Mouse (Mus musculus) heart, embryonic 16.5 days (tissue): Measurements from ENCODE around the gene Samd8. TPM values are rescaled to one million over a fixed set of nuclear protein-coding genes. Genes with fewer than 3 reads are reported as not detected.
A peak's percentile ranks its signal among the peaks of the same experiment; 100 is the strongest.

Source experiments
- ATAC-seq: fragments of 200-750 bp; cut with Nextera tagmentation; replicated peaks from 2 replicates; pipeline ENCODE4 v1.8.0; 2017; ENCODE audit warnings: moderate number of reproducible peaks; ENCODE audit not compliant: insufficient read depth, low FRiP score; ENCODE audit errors: extremely low read depth
- H3K27ac ChIP-seq: fragments of 300-500 bp; sonication (generic); 2 replicates; pipeline ENCODE4 v1.5.1; 2014; ENCODE audit warnings: mild to moderate bottlenecking, low read length, control low read depth, moderate library complexity
- H3K27me3 ChIP-seq: fragments of 300-500 bp; sonication (generic); 2 replicates; pipeline ENCODE4 v1.6.1; 2014; ENCODE audit warnings: low read length, mixed read lengths; ENCODE audit not compliant: control insufficient read depth, insufficient read depth
- H3K36me3 ChIP-seq: fragments of 300-500 bp; sonication (generic); 2 replicates; pipeline ENCODE4 v1.6.1; 2014; ENCODE audit not compliant: control insufficient read depth, insufficient read depth
- H3K4me1 ChIP-seq: fragments of 300-500 bp; sonication (generic); 2 replicates; pipeline ENCODE4 v1.6.1; 2014; ENCODE audit warnings: low read length, mixed read lengths; ENCODE audit not compliant: control insufficient read depth, insufficient read depth
- H3K4me2 ChIP-seq: fragments of 300-500 bp; sonication (generic); 2 replicates; pipeline ENCODE4 v1.6.1; 2014; ENCODE audit warnings: low read depth, mild to moderate bottlenecking, control low read depth, low read length
- H3K4me3 ChIP-seq: fragments of 300-500 bp; sonication (generic); 2 replicates; pipeline ENCODE4 v1.5.1; 2014; ENCODE audit warnings: mild to moderate bottlenecking, control low read depth, low read length
- H3K9ac ChIP-seq: fragments of 300-500 bp; sonication (generic); 2 replicates; pipeline ENCODE4 v1.6.1; 2014; ENCODE audit warnings: low read length, control low read depth
- H3K9me3 ChIP-seq: fragments of 300-500 bp; sonication (generic); replicated peaks from 2 replicates; pipeline ENCODE4 v1.6.1; 2016; ENCODE audit warnings: low read length; ENCODE audit not compliant: control insufficient read depth
- WGBS: fragments of 180-500 bp; shearing (Covaris S2); extraction: QIAGEN DNeasy Blood & Tissue Kit; methylation state at CpG from one replicate; pipeline ENCODE4 v1.1.7; 2014; 5-methylcytosine and 5-hydroxymethylcytosine counted together
- polyA plus RNA-seq: library from polyadenylated mRNA; unstranded; fragments of >200 nt; fragmentation: Nextera tagmentation; extraction: Ambion mirVana; gene quantifications from 2 replicates; pipeline ENCODE4 v1.2.1, GENCODE M21; 2015

Samd8 gene
- 8.0 and 9.1 TPM in 2 replicates for polyA plus RNA-seq

DNA sequence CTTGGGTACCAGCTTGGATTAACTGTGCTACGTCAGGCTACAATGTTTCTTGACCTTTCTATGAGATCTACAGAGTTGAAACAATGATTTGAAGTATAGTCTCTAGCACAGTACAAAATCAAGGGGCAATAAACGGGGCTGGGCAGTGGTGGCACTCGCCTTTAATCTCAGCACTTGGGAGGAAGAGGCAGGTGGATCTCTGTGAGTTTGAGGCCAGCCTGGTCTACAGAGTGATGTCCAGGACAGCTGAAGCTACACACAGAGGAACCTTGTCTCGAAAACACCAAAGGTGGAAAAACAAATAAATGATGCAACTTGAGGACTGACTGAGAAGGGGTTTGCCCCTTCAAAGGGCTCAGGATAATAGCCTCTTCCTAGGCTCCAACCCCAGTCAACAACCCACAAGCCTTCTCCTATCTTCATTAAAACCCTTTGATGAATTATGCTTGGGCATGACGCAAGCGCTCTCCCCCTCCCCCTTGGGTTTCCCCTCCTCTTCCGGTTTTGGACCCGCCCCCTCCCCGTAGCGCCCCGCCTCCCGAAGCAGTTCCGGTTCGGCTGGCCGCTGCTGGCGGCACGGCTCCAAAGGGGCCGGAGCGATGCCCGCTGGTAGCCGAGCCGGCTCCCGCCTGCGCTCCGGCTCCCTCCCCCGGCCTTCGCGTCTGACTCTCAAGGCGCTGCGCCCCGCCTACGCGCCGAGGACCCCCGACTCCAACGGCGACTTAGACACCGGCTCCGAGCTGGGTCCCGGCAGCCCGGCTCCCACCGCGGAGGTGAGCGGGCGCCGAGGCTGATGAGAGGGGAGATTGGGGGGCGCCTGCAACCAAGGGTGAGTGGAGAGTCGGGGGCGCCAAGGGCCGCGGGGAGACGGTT is at the start of gene Samd8:
Samd8 (plus strand) TSS at position 524 of the 873 bp plus-strand sequence.
- Histone ChIP-seq H3K4me2 (peak within 1 kb of the TSS; percentile 72), H3K9me3 (no peaks in the 10 kb centered on the region), H3K4me1 (peaks cover 10% of the 10 kb centered on the region), H3K36me3 (no peaks in the 10 kb centered on the region), H3K27me3 (no peaks in the 10 kb centered on the region), H3K4me3 (peak within 1 kb of the TSS; percentile 87), H3K27ac (peak within 1 kb of the TSS; percentile 84), H3K9ac (peak within 1 kb of the TSS; percentile 89)
- ATAC-seq = peak; percentile 88
- 6% methylated on average over 52 of the region's 52 CpGs for whole genome bisulfite sequencing

- ATAC-seq = no peak
- no peaks in the 10 kb centered on the region for H3K27me3 ChIP-seq
- H3K36me3 ChIP-seq = no peaks in the 10 kb centered on the region
- H3K9ac ChIP-seq = no peak overlapping the region
- WGBS = 68% methylated on average over 8 of the region's 8 CpGs
- peak overlapping the region; percentile 30; the same call in 1 of the 2 replicates for H3K27ac ChIP-seq
- H3K9me3 ChIP-seq = no peaks in the 10 kb centered on the region
- H3K4me2 ChIP-seq = no peak overlapping the region
- peaks cover 24% of the 10 kb centered on the region for H3K4me1 ChIP-seq
- no peak overlapping the region for H3K4me3 ChIP-seq
These were observed 47.6 kb upstream of the Samd8 start for GRCm38 (mm10) chr14:21702691-21703090.

GRCm38 (mm10) chr14:21703255-21703654 is 47.1 kb upstream of the Samd8 start:
- peak overlapping the region; percentile 37 for H3K27ac ChIP-seq
- H3K36me3 ChIP-seq = no peaks in the 10 kb centered on the region
- H3K4me2 ChIP-seq = no peak overlapping the region
- no peaks in the 10 kb centered on the region for H3K9me3 ChIP-seq
- peaks cover 24% of the 10 kb centered on the region for H3K4me1 ChIP-seq
- ATAC-seq = peak; percentile 79
- no peak overlapping the region for H3K9ac ChIP-seq
- H3K4me3 ChIP-seq = no peak overlapping the region
- no peaks in the 10 kb centered on the region for H3K27me3 ChIP-seq
- 17% methylated on average over 5 of the region's 5 CpGs for WGBS

- peaks cover 31% of the 10 kb centered on the region for H3K4me1 ChIP-seq
- 79% methylated on average over 2 of the region's 2 CpGs for WGBS
- no peaks in the 10 kb centered on the region for H3K36me3 ChIP-seq
- no peak overlapping the region for H3K4me2 ChIP-seq
- no peaks in the 10 kb centered on the region for H3K27me3 ChIP-seq
- no peak overlapping the region for H3K27ac ChIP-seq
- H3K4me3 ChIP-seq = no peak overlapping the region
- no peak overlapping the region for H3K9ac ChIP-seq
- no peak for ATAC-seq
- no peaks in the 10 kb centered on the region for H3K9me3 ChIP-seq
These were observed 44.9 kb upstream of the Samd8 start for GRCm38 (mm10) chr14:21705462-21705861.

DNA sequence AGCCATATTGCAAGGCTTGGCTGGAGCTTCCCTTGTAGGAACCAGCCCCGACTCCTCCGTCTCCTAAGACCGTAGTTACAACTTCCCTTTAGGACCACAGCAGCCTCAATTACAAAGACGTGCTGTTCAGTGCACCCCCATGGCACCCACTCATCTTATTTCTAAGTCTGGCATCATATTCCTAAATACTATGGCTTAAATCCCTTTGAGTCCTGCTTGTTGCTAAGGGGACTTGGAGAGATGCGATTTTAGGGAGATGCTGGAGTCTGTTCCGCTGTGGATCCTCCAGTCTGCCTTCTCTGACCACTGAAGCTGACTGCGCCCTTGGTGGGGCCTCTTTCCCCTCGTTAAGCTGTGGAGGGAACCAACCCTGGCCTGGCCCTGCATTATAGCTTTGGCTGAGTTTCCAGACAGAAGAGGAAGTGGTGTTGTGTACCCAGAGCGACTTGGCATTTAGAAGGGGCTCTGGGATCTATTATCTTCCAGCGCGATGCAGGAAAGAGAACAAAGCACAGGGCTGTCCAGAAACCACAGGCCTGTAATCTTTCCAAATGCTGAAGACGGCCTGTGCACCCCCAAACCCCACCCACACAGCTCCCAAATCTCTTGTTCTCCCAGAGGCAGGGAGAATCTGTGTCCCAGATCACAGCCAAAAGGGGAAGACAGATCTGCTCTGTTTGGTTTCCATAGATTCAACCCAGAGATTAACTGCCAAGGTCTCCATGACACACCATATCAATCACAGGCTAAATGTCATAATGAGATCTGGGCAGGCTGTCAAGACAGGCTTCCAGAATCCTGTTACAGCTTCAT is 43.4 kb upstream of the Samd8 start:
- Histone ChIP-seq H3K9me3 (no peaks in the 10 kb centered on the region), H3K27me3 (no peaks in the 10 kb centered on the region), H3K27ac (peak overlapping the region; percentile 68), H3K9ac (no peak overlapping the region), H3K4me1 (peaks cover 31% of the 10 kb centered on the region), H3K4me3 (no peak overlapping the region), H3K4me2 (no peak overlapping the region), H3K36me3 (no peaks in the 10 kb centered on the region)
- WGBS = 43% methylated on average over 12 of the region's 12 CpGs
- peak; percentile 47 for ATAC-seq

- H3K4me2 ChIP-seq = no peak overlapping the region
- no peak overlapping the region for H3K4me3 ChIP-seq
- no peaks in the 10 kb centered on the region for H3K27me3 ChIP-seq
- H3K9ac ChIP-seq = no peak overlapping the region
- no peaks in the 10 kb centered on the region for H3K36me3 ChIP-seq
- H3K4me1 ChIP-seq = peaks cover 17% of the 10 kb centered on the region
- 54% methylated on average over 2 of the region's 2 CpGs for WGBS
- no peak for ATAC-seq
- H3K27ac ChIP-seq = 0 out of 2 replicates have a peak overlapping the region, but pooled peaks have one; percentile 7
- H3K9me3 ChIP-seq = no peaks in the 10 kb centered on the region
These were observed 40.8 kb upstream of the Samd8 start for GRCm38 (mm10) chr14:21709545-21709944.

DNA sequence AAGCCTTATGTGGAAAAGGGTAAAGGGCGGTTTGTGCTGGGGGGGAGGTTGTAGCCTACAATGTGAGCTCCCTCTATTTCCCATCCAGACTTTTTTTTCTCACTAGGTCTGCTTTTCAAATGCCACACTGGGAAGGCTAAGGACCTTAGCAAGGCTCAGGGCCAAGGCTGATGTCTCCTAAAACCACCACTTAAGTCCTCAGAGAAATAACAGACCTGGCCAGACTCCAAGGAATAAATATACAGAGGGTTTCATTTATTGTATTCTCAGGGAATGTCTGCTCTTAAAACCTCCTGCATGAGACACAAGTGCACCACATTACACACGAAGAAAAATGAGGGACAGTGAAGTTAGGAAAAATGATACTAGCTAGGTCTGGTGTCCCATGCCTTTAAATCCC is 39.1 kb upstream of the Samd8 start:
- peaks cover 17% of the 10 kb centered on the region for H3K4me1 ChIP-seq
- no peak overlapping the region for H3K9ac ChIP-seq
- no peaks in the 10 kb centered on the region for H3K27me3 ChIP-seq
- no peaks in the 10 kb centered on the region for H3K9me3 ChIP-seq
- no peaks in the 10 kb centered on the region for H3K36me3 ChIP-seq
- 69% methylated on average over 2 of the region's 2 CpGs for WGBS
- no peak overlapping the region for H3K27ac ChIP-seq
- no peak for ATAC-seq
- H3K4me2 ChIP-seq = no peak overlapping the region
- no peak overlapping the region for H3K4me3 ChIP-seq

DNA sequence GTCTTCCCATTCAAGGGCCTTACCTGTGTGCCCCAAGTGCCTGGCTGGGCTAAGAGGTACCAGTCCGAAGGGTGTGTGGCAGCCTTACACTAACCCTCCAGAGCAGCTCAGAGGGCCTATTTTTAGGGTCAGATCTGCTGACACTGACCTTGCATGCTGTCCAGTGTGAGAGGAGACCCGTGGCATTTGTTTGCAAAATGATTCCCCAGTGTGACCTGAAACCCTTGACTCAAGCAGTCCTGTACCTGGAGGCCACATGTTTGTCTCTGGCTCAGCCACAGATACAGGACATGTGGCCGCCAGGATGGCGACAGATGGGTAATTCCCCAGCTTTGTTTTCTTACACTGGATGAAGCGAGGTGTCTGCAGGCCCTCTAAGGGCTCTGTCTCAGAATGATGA is 35.8 kb upstream of the Samd8 start, which contains the start of gene Dupd1:
Dupd1 (minus strand) TSS at position 91 of the 400 bp plus-strand sequence.
- Histone ChIP-seq H3K36me3 (no peaks in the 10 kb centered on the region), H3K9ac (no peak within 1 kb of the TSS), H3K4me1 (peaks cover 8% of the 10 kb centered on the region), H3K27ac (no peak within 1 kb of the TSS), H3K4me3 (no peak within 1 kb of the TSS), H3K4me2 (no peak within 1 kb of the TSS), H3K27me3 (no peaks in the 10 kb centered on the region), H3K9me3 (no peaks in the 10 kb centered on the region)
- no peak for ATAC-seq
- WGBS = 55% methylated on average over 5 of the region's 5 CpGs
